Mouse (Mus musculus): ENCODE results near the gene Csde1. TPM values are rescaled to one million over a fixed set of nuclear protein-coding genes. Genes with fewer than 3 reads are reported as not detected.

Csde1 gene
- total and polyA plus RNA-seq, 3 experiments, result 65.3 to 591 (median 515) TPM

DNA sequence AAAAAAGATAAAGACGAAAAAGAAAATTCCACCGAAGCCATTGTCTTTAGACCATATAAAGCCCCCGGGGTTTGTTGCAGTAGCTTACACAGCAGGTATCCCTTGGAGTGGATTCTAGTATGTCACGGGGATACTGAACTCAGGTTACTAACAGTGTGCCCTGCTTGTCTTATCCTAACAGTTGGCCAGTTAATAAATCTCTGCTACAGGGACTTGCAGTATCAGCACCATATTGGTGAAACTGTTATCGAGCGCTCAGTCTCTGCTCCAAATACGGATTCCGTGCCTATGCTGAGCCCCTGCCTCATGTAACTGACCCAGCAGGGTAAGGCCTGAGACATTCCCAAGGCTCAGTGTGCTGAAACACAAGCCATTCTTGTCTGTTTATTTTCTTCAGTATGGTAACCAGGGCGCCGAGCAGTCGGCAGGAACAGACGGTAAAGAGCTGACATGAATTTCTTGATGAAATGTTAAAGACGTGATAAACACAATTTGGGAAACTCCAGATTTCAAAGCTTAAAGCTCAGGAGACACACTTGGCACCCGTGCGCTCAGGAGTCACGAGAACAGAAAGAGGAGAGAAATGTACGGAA is 61.7 kb downstream of the Csde1 start:
- Histone ChIP-seq H3K36me3 (ENCODE audit: control insufficient read depth, insufficient read depth, low read length) (no peaks in the 10 kb centered on the region), H3K4me1 (ENCODE audit: control insufficient read depth, insufficient read depth, low read length) (no peaks in the 10 kb centered on the region), H3K79me2 (replicated peaks; ENCODE audit: control insufficient read depth, insufficient read depth, low read length) (no peaks in the 10 kb centered on the region), H3K27ac (no peak overlapping the region), H3K9ac (ENCODE audit: low read depth, low read length) (no peak overlapping the region), H3K27me3 (ENCODE audit: control insufficient read depth, insufficient read depth, low read length) (no peaks in the 10 kb centered on the region), H3K4me3 (no peak overlapping the region)
- intact Hi-C loops (cut with DNase I), result no loop called here
- no peak for TF ChIP-seq POLR2A (IDR thresholded peaks at IDR 0.05; ENCODE audit: insufficient read depth, low read depth, low read length)
- TF ChIP-seq EP300 (IDR thresholded peaks at IDR 0.05; ENCODE audit: insufficient read depth, low read depth, low read length), result no peak
- TF ChIP-seq CTCF (IDR thresholded peaks at IDR 0.05), result no peak
- WGBS, result 86% methylated on average over 17 of the region's 17 CpGs
- DNase-seq, result no peak

DNA sequence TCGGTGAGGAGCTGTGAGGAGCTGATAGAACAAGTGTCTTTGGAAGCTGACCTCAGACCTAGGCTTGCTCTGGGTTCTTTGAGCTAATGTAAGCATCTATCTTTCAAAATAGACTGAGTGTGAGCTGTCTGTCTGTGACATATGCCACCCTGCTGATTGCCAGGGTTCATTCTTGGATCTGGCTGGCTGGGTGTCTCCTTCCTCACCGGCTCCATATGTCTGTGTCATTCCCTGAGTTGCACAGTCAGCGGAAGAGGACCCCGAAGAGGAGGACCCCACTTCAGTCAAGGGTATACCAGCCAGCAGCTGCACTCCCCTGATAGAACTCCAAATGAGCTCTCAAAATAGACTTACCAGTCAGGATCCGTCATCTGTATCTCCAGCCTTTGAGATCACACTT is 62.5 kb downstream of the Csde1 start:
- no peak overlapping the region for H3K27ac ChIP-seq

DNA sequence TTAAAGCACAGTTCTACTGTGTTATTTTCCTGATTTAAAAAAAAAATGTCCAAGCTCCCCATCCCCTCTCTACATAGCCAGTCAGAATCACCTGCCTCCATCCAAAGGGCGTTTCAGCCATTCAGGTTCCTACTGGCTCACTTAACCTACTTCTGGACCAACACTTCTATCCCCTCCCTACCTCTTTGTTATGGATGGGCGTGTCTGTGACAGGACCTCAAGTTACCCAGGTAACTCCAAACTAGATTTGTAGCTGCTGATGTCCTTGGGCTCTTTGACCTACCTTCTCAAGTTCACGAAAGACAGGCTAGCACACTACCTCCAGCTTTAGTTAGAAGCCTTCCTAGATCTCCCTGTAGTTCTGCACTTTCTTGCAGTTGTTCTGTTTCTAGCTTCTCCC is 65.8 kb downstream of the Csde1 start:
- 75% methylated on average over 3 of the region's 3 CpGs for WGBS
- no peak overlapping the region for H3K27ac ChIP-seq

More for the DNA sequence above, 62.5 kb downstream of the Csde1 start:
- no peaks in the 10 kb centered on the region for H3K27me3 ChIP-seq (ENCODE audit: control insufficient read depth, insufficient read depth, low read length)
- H3K79me2 ChIP-seq (replicated peaks; ENCODE audit: control insufficient read depth, insufficient read depth, low read length), result no peaks in the 10 kb centered on the region
- intact Hi-C loops (cut with DNase I), result no loop called here
- TF ChIP-seq EP300 (IDR thresholded peaks at IDR 0.05; ENCODE audit: insufficient read depth, low read depth, low read length) (no peak), CTCF (IDR thresholded peaks at IDR 0.05) (no peak), POLR2A (IDR thresholded peaks at IDR 0.05; ENCODE audit: insufficient read depth, low read depth, low read length) (no peak)
- no peak for DNase-seq
- H3K9ac ChIP-seq (ENCODE audit: low read depth, low read length), result no peak overlapping the region
- H3K4me3 ChIP-seq, result no peak overlapping the region
- no peaks in the 10 kb centered on the region for H3K4me1 ChIP-seq (ENCODE audit: control insufficient read depth, insufficient read depth, low read length)
- no peaks in the 10 kb centered on the region for H3K36me3 ChIP-seq (ENCODE audit: control insufficient read depth, insufficient read depth, low read length)
- WGBS, result 66% methylated on average over 5 of the region's 5 CpGs

DNA sequence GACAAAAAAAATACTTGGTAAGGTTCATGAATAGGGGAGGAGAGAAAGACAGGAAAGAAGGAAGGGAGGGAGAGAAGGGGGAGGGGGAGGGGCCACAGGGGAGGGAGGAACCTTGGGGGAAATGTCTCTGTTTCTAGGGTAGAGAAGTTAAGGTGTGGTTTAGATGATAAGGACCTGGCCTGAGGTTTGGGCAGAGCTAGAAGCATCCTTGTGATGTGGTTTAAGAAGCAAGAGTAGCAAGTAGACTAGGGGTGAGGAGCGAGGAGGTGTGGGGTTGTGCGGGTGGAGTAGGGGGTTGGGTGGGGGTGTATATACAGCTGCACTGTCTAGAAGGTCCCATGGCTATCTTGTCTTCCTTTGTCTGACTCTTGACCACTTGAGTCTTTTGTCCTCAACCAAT is 71.5 kb downstream of the Csde1 start:
- no peaks in the 10 kb centered on the region for H3K4me1 ChIP-seq (ENCODE audit: control insufficient read depth, insufficient read depth, low read length)
- TF ChIP-seq CTCF (IDR thresholded peaks at IDR 0.05), result no peak
- no peaks in the 10 kb centered on the region for H3K79me2 ChIP-seq (replicated peaks; ENCODE audit: control insufficient read depth, insufficient read depth, low read length)
- DNase-seq, result no peak
- H3K36me3 ChIP-seq (ENCODE audit: control insufficient read depth, insufficient read depth, low read length), result no peaks in the 10 kb centered on the region
- H3K27me3 ChIP-seq (ENCODE audit: control insufficient read depth, insufficient read depth, low read length), result no peaks in the 10 kb centered on the region
- no peak overlapping the region for H3K9ac ChIP-seq (ENCODE audit: low read depth, low read length)
- H3K4me3 ChIP-seq, result no peak overlapping the region
- no peak overlapping the region for H3K27ac ChIP-seq
- intact Hi-C loops (cut with DNase I), result no loop called here
- WGBS, result 100% methylated on average over 2 of the region's 2 CpGs

More for the DNA sequence above, 65.8 kb downstream of the Csde1 start:
- DNase-seq, result no peak
- no peak for TF ChIP-seq POLR2A (IDR thresholded peaks at IDR 0.05; ENCODE audit: insufficient read depth, low read depth, low read length)
- TF ChIP-seq EP300 (IDR thresholded peaks at IDR 0.05; ENCODE audit: insufficient read depth, low read depth, low read length), result no peak
- TF ChIP-seq CTCF (IDR thresholded peaks at IDR 0.05), result no peak
- Histone ChIP-seq H3K9ac (ENCODE audit: low read depth, low read length) (no peak overlapping the region), H3K4me1 (ENCODE audit: control insufficient read depth, insufficient read depth, low read length) (no peaks in the 10 kb centered on the region), H3K27me3 (ENCODE audit: control insufficient read depth, insufficient read depth, low read length) (no peaks in the 10 kb centered on the region), H3K79me2 (replicated peaks; ENCODE audit: control insufficient read depth, insufficient read depth, low read length) (no peaks in the 10 kb centered on the region), H3K36me3 (ENCODE audit: control insufficient read depth, insufficient read depth, low read length) (no peaks in the 10 kb centered on the region), H3K4me3 (no peak overlapping the region)
- intact Hi-C loops (cut with DNase I), result no loop called here

DNA sequence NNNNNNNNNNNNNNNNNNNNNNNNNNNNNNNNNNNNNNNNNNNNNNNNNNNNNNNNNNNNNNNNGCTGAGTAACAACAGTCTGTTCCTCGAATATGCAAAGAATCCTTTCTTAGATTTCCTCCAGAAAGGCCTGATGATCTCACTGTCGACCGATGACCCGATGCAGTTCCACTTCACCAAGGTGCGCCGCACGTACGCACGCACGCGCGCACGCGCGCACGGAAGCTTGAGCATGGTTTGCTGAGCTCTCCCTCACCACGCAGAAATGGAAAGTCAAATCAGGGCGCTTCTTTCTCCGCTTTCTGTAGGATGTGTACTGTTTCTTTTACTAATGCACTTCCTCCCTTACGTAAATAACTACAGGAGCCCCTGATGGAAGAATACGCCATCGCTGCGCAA is 78.4 kb downstream of the Csde1 start:
- WGBS, result 72% methylated on average over 23 of the region's 23 CpGs
- no peaks in the 10 kb centered on the region for H3K27me3 ChIP-seq (ENCODE audit: control insufficient read depth, insufficient read depth, low read length)
- 0 out of 2 replicates have a peak, but pooled peaks cover 1% of the 10 kb centered on the region for H3K4me1 ChIP-seq (ENCODE audit: control insufficient read depth, insufficient read depth, low read length)
- H3K9ac ChIP-seq (ENCODE audit: low read depth, low read length), result no peak overlapping the region
- H3K79me2 ChIP-seq (replicated peaks; ENCODE audit: control insufficient read depth, insufficient read depth, low read length), result no peaks in the 10 kb centered on the region
- H3K4me3 ChIP-seq, result no peak overlapping the region
- DNase-seq, result peak in 1 of 2 experiments; percentile 18
- TF ChIP-seq POLR2A (IDR thresholded peaks at IDR 0.05; ENCODE audit: insufficient read depth, low read depth, low read length), result no peak
- no peak for TF ChIP-seq EP300 (IDR thresholded peaks at IDR 0.05; ENCODE audit: insufficient read depth, low read depth, low read length)
- no peak for TF ChIP-seq CTCF (IDR thresholded peaks at IDR 0.05)
- intact Hi-C loops (cut with DNase I), result no loop called here
- no peak overlapping the region for H3K27ac ChIP-seq
- no peaks in the 10 kb centered on the region for H3K36me3 ChIP-seq (ENCODE audit: control insufficient read depth, insufficient read depth, low read length)

DNA sequence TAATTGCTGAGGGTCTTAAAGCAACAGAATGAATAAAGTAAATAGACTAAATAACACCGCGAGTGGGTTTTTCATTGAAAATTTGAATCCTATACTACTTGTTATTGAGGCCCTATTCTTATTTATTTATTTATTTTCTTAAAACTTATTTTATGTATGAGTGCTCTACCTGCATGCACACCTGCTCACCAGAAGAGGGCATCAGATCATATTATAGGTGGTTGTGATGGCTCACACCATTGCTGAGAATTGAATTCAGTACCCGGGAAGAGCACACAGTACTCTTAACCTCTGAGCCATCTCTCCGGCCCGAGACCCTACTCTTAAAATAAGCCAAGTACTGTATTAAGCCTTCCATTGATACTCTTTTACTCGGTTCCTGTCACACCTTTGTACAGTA is 79.4 kb downstream of the Csde1 start:
- TF ChIP-seq CTCF (IDR thresholded peaks at IDR 0.05), result peak; percentile 64
- TF ChIP-seq POLR2A (IDR thresholded peaks at IDR 0.05; ENCODE audit: insufficient read depth, low read depth, low read length), result no peak
- H3K4me3 ChIP-seq, result no peak overlapping the region
- no peak for DNase-seq
- H3K27ac ChIP-seq, result no peak overlapping the region
- WGBS, result 84% methylated on average over 6 of the region's 6 CpGs
- H3K36me3 ChIP-seq (ENCODE audit: control insufficient read depth, insufficient read depth, low read length), result no peaks in the 10 kb centered on the region
- H3K27me3 ChIP-seq (ENCODE audit: control insufficient read depth, insufficient read depth, low read length), result no peaks in the 10 kb centered on the region
- H3K79me2 ChIP-seq (replicated peaks; ENCODE audit: control insufficient read depth, insufficient read depth, low read length), result no peaks in the 10 kb centered on the region
- H3K4me1 ChIP-seq (ENCODE audit: control insufficient read depth, insufficient read depth, low read length), result 0 out of 2 replicates have a peak, but pooled peaks cover 1% of the 10 kb centered on the region
- intact Hi-C loops (cut with DNase I), result no loop called here
- no peak overlapping the region for H3K9ac ChIP-seq (ENCODE audit: low read depth, low read length)
